Mouse (Mus musculus) cerebellum, postnatal 25 days (tissue): ENCODE measurements around the gene Cnot3.
"Not testable (repeated sequence)": the region's sequence is repeated elsewhere in the genome, so short reads cannot be mapped to it uniquely, and the experiment has no call there.

ENCODE experiments used
- DNase-seq, 2 experiments: peaks; one replicate each; pipeline ENCODE4 v3.0.0; 2021; ENCODE audit warnings: mixed read lengths in 2 of 2

Gene Cnot3

GRCm38 (mm10) chr7:3703148-3703878, 58.2 kb downstream of the Cnot3 start:
- DNase-seq: no peak

- DNase-seq: peak; percentile 96 to 97
Measured at GRCm38 (mm10) chr7:3703879-3704441, 58.9 kb downstream of the Cnot3 start, which contains the start of gene Rps9. Gene Rps9 (plus strand): TSS chr7:3703993.

- DNase-seq: no peak
Measured at GRCm38 (mm10) chr7:3704475-3704874, 59.4 kb downstream of the Cnot3 start.

GRCm38 (mm10) chr7:3705461-3705860, 60.4 kb downstream of the Cnot3 start:
- DNase-seq: not testable (repeated sequence)

GRCm38 (mm10) chr7:3705911-3706310, 60.8 kb downstream of the Cnot3 start:
- DNase-seq: no peak

- no peak for DNase-seq
Measured at GRCm38 (mm10) chr7:3706343-3706934, 61.4 kb downstream of the Cnot3 start.

- no peak for DNase-seq
Measured at GRCm38 (mm10) chr7:3707027-3707426, 62.0 kb downstream of the Cnot3 start.

GRCm38 (mm10) chr7:3707568-3708413, 62.7 kb downstream of the Cnot3 start:
- DNase-seq: no peak

GRCm38 (mm10) chr7:3708447-3708980, 63.4 kb downstream of the Cnot3 start:
- not testable (repeated sequence) for DNase-seq

- DNase-seq: no peak
Measured at GRCm38 (mm10) chr7:3709000-3709399, 63.9 kb downstream of the Cnot3 start.
